Mouse (Mus musculus) ES-Bruce4 (cell line): Measurements from ENCODE around the gene Apom.

Experiments used
- CTCF ChIP-seq: IDR thresholded peaks from one replicate; pipeline ENCODE4 v1.8.1; 2011; ENCODE audit warnings: low read depth, low read length
- EP300 ChIP-seq: IDR thresholded peaks from 2 replicates; pipeline ENCODE4 v1.6.1; 2011; ENCODE audit warnings: low read depth, low read length; ENCODE audit not compliant: insufficient read depth
- POLR2A ChIP-seq: IDR thresholded peaks from one replicate; pipeline ENCODE4 v1.8.1; 2011; ENCODE audit warnings: low read length; ENCODE audit not compliant: insufficient read depth

- 0 out of 2 replicates have a peak, but pooled peaks have one; percentile 19 for TF ChIP-seq EP300
- no peak for TF ChIP-seq POLR2A
- TF ChIP-seq CTCF: no peak
Measured at GRCm38 (mm10) chr17:35134801-35135590, 3.1 kb upstream of the Apom start, which contains the start of gene Bag6.
